Mouse (Mus musculus): Measurements from ENCODE around the gene Mdh1b.

GRCm38 (mm10) chr1:63659591-63659990, 70.5 kb downstream of the Mdh1b start:
- TF ChIP-seq POLR2A (IDR thresholded peaks at IDR 0.05; ENCODE audit: borderline replicate concordance, extremely low read depth, insufficient read depth, insufficient read length, poor library complexity, severe bottlenecking): no peak
- peak; percentile 73; the same call in 1 of the 2 replicates for TF ChIP-seq CTCF (IDR thresholded peaks at IDR 0.05; ENCODE audit: borderline replicate concordance, extremely low read depth, insufficient read depth, insufficient read length)

Measured in brain, embryonic 14.5 days (tissue).